ENCODE assay signal across 11 mouse cellular contexts in genomic region chr11:118972431-118973377, GRCm38 (mm10). TPM values are rescaled to one million over a fixed set of nuclear protein-coding genes. Genes with fewer than 3 reads are reported as not detected.
DNase-seq lines count a peak whose midpoint lies in the region; ATAC-seq and TF ChIP-seq lines count a peak whose summit lies in the region.
"Had no signal": no experiment of that assay in that cellular context is flagged by ENCODE, and none has a peak within 500 bp of the region (broad histone marks: within the 10 kb centered on the region; RNA-seq: fewer than 3 reads in every experiment).

No protein-coding gene starts in this region.

- DNase-seq in embryo, embryonic 11 days = peak; percentile 46
- DNase-seq in embryo, embryonic 9.5 days (ENCODE audit: extremely low spot score) = no peak
- peak; percentile 65 for DNase-seq in forebrain, embryonic 11.5 days (ENCODE audit: low spot score)
- peak; percentile 44 for DNase-seq in mesoderm, embryonic 11.5 days (ENCODE audit: low read depth, low spot score)
- peak; percentile 89 for DNase-seq in retina, postnatal 1 day
- no peak for DNase-seq in lung, adult 2 months
- no peak for DNase-seq in heart, adult 9 months (ENCODE audit: low spot score in 2 of 2)
- no peak for DNase-seq in adipocyte (ENCODE audit: low spot score)
- DNase-seq: kidney, adult 9 months; lung, postnatal 10 days had no signal

- no peaks in the 10 kb centered on the region for H3K36me3 ChIP-seq in forebrain, embryonic 11.5 days (ENCODE audit: control insufficient read depth, insufficient read depth, low read length)
- H3K36me3 ChIP-seq: heart, embryonic 12.5 days had no signal

- peaks cover 5% of the 10 kb centered on the region; the same call in 1 of the 2 replicates for H3K4me1 ChIP-seq in forebrain, embryonic 11.5 days (replicated peaks; ENCODE audit: control insufficient read depth, insufficient read depth, low read length)
- peaks cover 3% of the 10 kb centered on the region; the same call in 1 of the 2 replicates for H3K4me1 ChIP-seq in lung, adult 2 months (ENCODE audit: control insufficient read depth, insufficient read depth, low read length)
- H3K4me1 ChIP-seq: heart, embryonic 12.5 days had no signal

- no peak for TF ChIP-seq POLR2A in lung, adult 2 months (IDR thresholded peaks at IDR 0.05; ENCODE audit: borderline replicate concordance, extremely low read depth, low read depth, low read length)

- no peak overlapping the region for H3K4me3 ChIP-seq in forebrain, embryonic 11.5 days (ENCODE audit: low read depth, low read length)
- no peak overlapping the region for H3K4me3 ChIP-seq in lung, adult 2 months (replicated peaks; ENCODE audit: extremely low read depth, low read depth, low read length)
- H3K4me3 ChIP-seq: heart, embryonic 12.5 days had no signal

- WGBS in forebrain, embryonic 11.5 days = 45% methylated on average over 18 of the region's 18 CpGs
- WGBS in lung, adult 2 months = 44% methylated on average over 18 of the region's 18 CpGs

- H3K9ac ChIP-seq in forebrain, embryonic 11.5 days (ENCODE audit: low read length) = no peak overlapping the region
- H3K9ac ChIP-seq: heart, embryonic 12.5 days had no signal

- no peaks in the 10 kb centered on the region for H3K27me3 ChIP-seq in forebrain, embryonic 11.5 days (ENCODE audit: control insufficient read depth, insufficient read depth, low read length)

- peak overlapping the region; percentile 70; the same call in 1 of the 2 replicates for H3K27ac ChIP-seq in forebrain, embryonic 11.5 days (ENCODE audit: low read depth, low read length)

- no peak for TF ChIP-seq CTCF in lung, adult 2 months (IDR thresholded peaks at IDR 0.05; ENCODE audit: insufficient read depth, low read length)

- H3K4me2 ChIP-seq in forebrain, embryonic 11.5 days (ENCODE audit: low read depth, low read length, severe bottlenecking) = no peak overlapping the region
- H3K4me2 ChIP-seq: heart, embryonic 12.5 days had no signal

- H3K9me3 ChIP-seq in forebrain, embryonic 11.5 days (ENCODE audit: control insufficient read depth, low read length) = no peaks in the 10 kb centered on the region
- H3K9me3 ChIP-seq: heart, embryonic 12.5 days had no signal

- ATAC-seq in forebrain, embryonic 11.5 days (replicated peaks; ENCODE audit: low FRiP score) = peak; percentile 75

RNA-seq across cellular contexts. Expression of gene Enpp7, which starts 15.3 kb away (rescaled TPM):
- not detected in 2 replicates for polyA plus RNA-seq in forebrain, embryonic 11.5 days (2014; fragmentation: Nextera tagmentation; extraction: Ambion mirVana)
- polyA plus RNA-seq in lung, adult 2 months (2012; rRNA removed) = 0.13 TPM in 1 of 2 replicates, not detected in the other
- polyA plus RNA-seq: heart, embryonic 12.5 days had no signal

RNA-seq across cellular contexts. Expression of gene Cbx2, which starts 50.1 kb away (rescaled TPM):
- 101 and 103 TPM in 2 replicates for polyA plus RNA-seq in forebrain, embryonic 11.5 days (2014; fragmentation: Nextera tagmentation; extraction: Ambion mirVana)
- polyA plus RNA-seq in lung, adult 2 months (2012; rRNA removed) = 2.9 and 4.4 TPM in 2 replicates

Comparison
In these comparisons a context has a peak if more than half of its experiments do, and no peak if none do; other contexts are left out.
1. DNase-seq: peak in embryo, embryonic 11 days (single experiment), forebrain, embryonic 11.5 days (single experiment), mesoderm, embryonic 11.5 days (single experiment) and retina, postnatal 1 day (single experiment); none in embryo, embryonic 9.5 days (single experiment), lung, adult 2 months (single experiment), heart, adult 9 months (0 of 2) and adipocyte (single experiment).
2. RNA of gene Cbx2, which starts 50.1 kb away (polyA plus RNA-seq): 101 to 103 TPM in forebrain, embryonic 11.5 days; 2.9 to 4.4 TPM in lung, adult 2 months; every median in the first group is over 10 times any median in the second.